Mouse (Mus musculus): ENCODE measurements around the gene Kdelc2. TPM values are rescaled to one million over a fixed set of nuclear protein-coding genes. Genes with fewer than 3 reads are reported as not detected.

The Kdelc2 gene
- total RNA-seq, 2 experiments from 2014 or later, result 3.6 to 4.0 TPM

DNA sequence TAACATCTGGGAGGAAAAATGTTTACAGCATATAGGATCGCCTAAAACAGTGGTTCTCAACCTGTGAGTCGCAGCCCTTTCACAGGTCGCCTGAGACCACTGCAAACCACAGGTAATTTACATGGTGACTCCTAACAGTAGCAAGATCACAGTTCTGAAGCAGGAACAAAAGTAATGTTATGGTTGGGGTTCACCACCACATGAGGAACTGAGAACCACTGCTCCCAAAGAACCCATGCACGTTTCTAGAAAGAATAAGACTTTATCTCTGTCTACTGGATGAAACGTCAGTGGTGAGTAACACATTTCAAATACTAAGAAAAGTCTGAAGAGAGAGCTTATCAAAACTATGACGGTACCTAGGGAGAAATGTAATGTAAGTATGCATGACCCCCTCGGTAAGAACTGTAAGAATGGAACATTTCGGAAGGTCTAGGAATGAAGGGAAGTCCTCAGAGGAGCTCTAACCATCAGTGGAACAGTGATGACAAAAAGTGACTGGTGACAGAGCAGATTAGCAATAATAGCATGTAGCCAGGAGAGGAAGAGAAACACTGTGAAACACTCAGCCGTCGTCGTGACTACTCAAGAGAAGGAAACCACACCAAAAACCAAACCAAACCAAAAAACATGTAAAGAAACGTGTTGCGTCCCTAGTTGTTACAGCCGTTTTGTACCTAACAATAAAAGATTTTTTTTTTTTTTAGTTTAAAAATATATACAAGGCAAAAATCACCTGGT lies 52.2 kb downstream of the Kdelc2 start:
- no peak for DNase-seq (ENCODE audit: low spot score)

DNA sequence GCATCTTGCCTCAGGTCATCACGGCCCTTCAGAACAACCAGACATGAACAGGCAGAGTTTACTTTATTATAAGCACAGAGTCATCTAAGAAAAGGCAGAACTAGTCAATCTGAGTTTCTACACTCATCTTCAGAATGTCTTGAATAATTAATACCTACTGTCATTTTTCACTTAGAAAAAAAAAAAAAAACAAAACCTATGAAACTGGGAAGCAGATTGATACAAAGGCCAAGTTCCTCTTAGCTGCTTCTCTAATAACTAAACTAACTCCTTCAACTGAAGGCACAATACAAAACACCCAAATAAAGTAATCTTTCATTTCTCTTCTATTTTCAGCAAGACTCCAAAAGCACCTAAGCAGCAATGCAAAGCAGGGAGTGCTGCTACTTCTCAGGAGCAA lies 66.8 kb downstream of the Kdelc2 start:
- no peak for DNase-seq (ENCODE audit: low spot score)

Small RNA genes lying within 50 kb of the gene (microRNA-seq; reads per million reads assigned to microRNA genes)
- not detected for gene Mir130c

Other genes with a start within 250 kb of the Kdelc2 start
- 10 to 100 TPM; 10.5 to 11.3 TPM for gene Ddx10, start 136.0 kb upstream of the Kdelc2 start, total RNA-seq (2021)
- 1 to 10 TPM; 1.6 to 3.4 TPM for gene Exph5, start 82.4 kb upstream of the Kdelc2 start, total RNA-seq (2021)
- gene 4930550C14Rik, start 18.3 kb downstream of the Kdelc2 start, total RNA-seq (2021), result not detected
- 1 to 10 TPM; 5.0 to 5.5 TPM for gene Atm, start 152.7 kb downstream of the Kdelc2 start, total RNA-seq (2021)
- 1 to 10 TPM; 4.7 to 5.1 TPM for gene Npat, start 153.0 kb downstream of the Kdelc2 start, total RNA-seq (2021)
- 100 to 1,000 TPM; 135 to 164 TPM for gene Acat1, start 226.4 kb downstream of the Kdelc2 start, total RNA-seq (2021)